In the genomic region with DNA sequence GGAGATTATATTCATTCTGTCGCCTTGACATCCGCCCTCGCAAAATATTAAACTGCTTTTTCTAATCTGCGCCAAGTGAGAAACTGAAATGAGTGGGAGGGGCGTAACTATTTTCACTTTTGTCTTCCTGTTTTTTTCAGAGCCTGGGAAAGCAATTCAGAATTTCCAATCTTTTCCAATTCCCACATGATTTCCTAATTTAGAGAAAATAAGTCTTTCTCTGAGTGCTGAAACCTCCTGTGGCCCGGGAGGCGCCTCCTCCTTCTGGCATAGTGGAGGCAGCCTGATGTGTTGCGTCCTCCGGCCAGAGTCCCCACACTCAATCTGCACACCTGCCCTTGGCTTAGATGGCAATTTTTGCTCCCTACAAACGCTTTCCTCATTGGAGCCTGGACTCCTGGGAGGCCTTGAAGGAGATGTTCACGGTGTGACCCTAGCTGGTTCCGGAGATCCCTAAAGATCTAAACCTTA, we compare ENCODE assay signal across 8 mouse cellular contexts. TPM values are rescaled to one million over a fixed set of nuclear protein-coding genes. Genes with fewer than 3 reads are reported as not detected.
DNase-seq lines count a peak whose midpoint lies in the region; ATAC-seq and TF ChIP-seq lines count a peak whose summit lies in the region.

No protein-coding gene starts in this region.

- H3K27me3 ChIP-seq in heart, embryonic 11.5 days (ENCODE audit: control insufficient read depth, insufficient read depth, low read length), result no peaks in the 10 kb centered on the region
- no peaks in the 10 kb centered on the region for H3K27me3 ChIP-seq in midbrain, embryonic 11.5 days (ENCODE audit: control insufficient read depth, insufficient read depth, low read length)

- ATAC-seq in heart, embryonic 11.5 days (replicated peaks; ENCODE audit: insufficient number of reproducible peaks, low FRiP score, low TSS enrichment), result no peak
- ATAC-seq in midbrain, embryonic 11.5 days (ENCODE audit: low FRiP score), result peak; percentile 6; the same call in 1 of the 2 replicates

- TF ChIP-seq POLR2A in bone marrow, adult 2 months (IDR thresholded peaks at IDR 0.05; ENCODE audit: borderline replicate concordance, control insufficient read depth, low read depth, low read length), result no peak

- no peak for TF ChIP-seq CTCF in gastrocnemius, adult 2 months (IDR thresholded peaks at IDR 0.05)
- TF ChIP-seq CTCF in bone marrow, adult 2 months (IDR thresholded peaks at IDR 0.05; ENCODE audit: control insufficient read depth, insufficient read depth, low read length), result no peak

- H3K4me1 ChIP-seq in bone marrow, adult 2 months (ENCODE audit: control insufficient read depth, insufficient read depth, low read length), result no peaks in the 10 kb centered on the region; the same call in none of the 2 replicates
- peaks cover 33% of the 10 kb centered on the region for H3K4me1 ChIP-seq in heart, embryonic 11.5 days (ENCODE audit: control insufficient read depth, insufficient read depth, low read length)
- peaks cover 14% of the 10 kb centered on the region for H3K4me1 ChIP-seq in midbrain, embryonic 11.5 days (ENCODE audit: control insufficient read depth, insufficient read depth, low read length)

- no peaks in the 10 kb centered on the region for H3K9me3 ChIP-seq in heart, embryonic 11.5 days (replicated peaks; ENCODE audit: control insufficient read depth, low read length)
- no peaks in the 10 kb centered on the region for H3K9me3 ChIP-seq in midbrain, embryonic 11.5 days (ENCODE audit: control insufficient read depth, low read length)

- H3K4me2 ChIP-seq in heart, embryonic 11.5 days, result peak overlapping the region; percentile 89
- peak overlapping the region; percentile 86 for H3K4me2 ChIP-seq in midbrain, embryonic 11.5 days

- peak overlapping the region; percentile 100 for H3K27ac ChIP-seq in gastrocnemius, adult 2 months
- H3K27ac ChIP-seq in bone marrow, adult 2 months (ENCODE audit: control insufficient read depth, insufficient read depth, low read depth, low read length, poor library complexity), result peak overlapping the region; percentile 93
- H3K27ac ChIP-seq in heart, embryonic 11.5 days (ENCODE audit: low read depth, low read length), result peak overlapping the region; percentile 94
- peak overlapping the region; percentile 73 for H3K27ac ChIP-seq in midbrain, embryonic 11.5 days (ENCODE audit: low read depth, low read length)

- H3K9ac ChIP-seq in heart, embryonic 11.5 days (ENCODE audit: low read depth, low read length), result peak overlapping the region; percentile 93
- peak overlapping the region; percentile 87 for H3K9ac ChIP-seq in midbrain, embryonic 11.5 days (ENCODE audit: low read length)

- H3K36me3 ChIP-seq in heart, embryonic 11.5 days (ENCODE audit: control insufficient read depth, insufficient read depth, low read length), result peaks cover 4% of the 10 kb centered on the region
- H3K36me3 ChIP-seq in midbrain, embryonic 11.5 days (ENCODE audit: control insufficient read depth, insufficient read depth, low read length), result peaks cover 12% of the 10 kb centered on the region

- WGBS in bone marrow, adult 2 months, result 4% methylated on average over 12 of the region's 12 CpGs
- 46% methylated on average over 12 of the region's 12 CpGs for WGBS in heart, embryonic 11.5 days (ENCODE audit: insufficient replicate concordance)
- 44% methylated on average over 12 of the region's 12 CpGs for WGBS in midbrain, embryonic 11.5 days

- peak overlapping the region; percentile 92 for H3K4me3 ChIP-seq in gastrocnemius, adult 2 months
- peak overlapping the region; percentile 89 for H3K4me3 ChIP-seq in bone marrow, adult 2 months (replicated peaks; ENCODE audit: control insufficient read depth, low read depth, low read length)
- H3K4me3 ChIP-seq in heart, embryonic 11.5 days (ENCODE audit: low read depth, low read length), result peak overlapping the region; percentile 86
- peak overlapping the region; percentile 80 for H3K4me3 ChIP-seq in midbrain, embryonic 11.5 days (ENCODE audit: low read depth, low read length)

- intact Hi-C loops in gastrocnemius, adult 2 months (cut with DNase I), result loop anchor here (1.0 kb wide), 1 partner anchor 68 kb away; a partner anchor contains a TSS
- intact Hi-C loops in gastrocnemius, postnatal 14 days (cut with DNase I; ENCODE audit: low total_unique reads), result no loop called here

- peak; percentile 67 for DNase-seq in gastrocnemius, adult 2 months
- DNase-seq in gastrocnemius, postnatal 14 days, result no peak
- DNase-seq in kidney, postnatal 36 days, result peak; percentile 52 to 54
- no peak for DNase-seq in midbrain, embryonic 11.5 days (ENCODE audit: low spot score, missing footprints)
- no peak for DNase-seq in adipocyte (ENCODE audit: low spot score)
- no peak for DNase-seq in MN1 (ENCODE audit: low spot score)

RNA-seq across cellular contexts. Expression of a gene that starts 0.7 kb away (rescaled TPM):
- 10 to 100 TPM; 14.6 to 14.7 TPM for total RNA-seq in gastrocnemius, adult 2 months (2021)
- total RNA-seq in gastrocnemius, postnatal 14 days (2021), result 10 to 100 TPM; 17.1 to 21.9 TPM
- 17.3 and 36.3 TPM in 2 replicates for polyA plus RNA-seq in bone marrow, adult 2 months (2011; ENCODE audit: insufficient read depth, insufficient read length, low replicate concordance, missing spikeins)
- 35.7 and 36.2 TPM in 2 replicates for polyA plus RNA-seq in heart, embryonic 11.5 days (2014; fragmentation: Nextera tagmentation; extraction: Ambion mirVana)
- polyA plus RNA-seq in midbrain, embryonic 11.5 days (2014; fragmentation: Nextera tagmentation; extraction: Ambion mirVana), result 24.6 and 29.9 TPM in 2 replicates

RNA-seq across cellular contexts. Expression of a gene that starts 26.6 kb away (rescaled TPM):
- total RNA-seq in gastrocnemius, adult 2 months (2021), result 10 to 100 TPM; 20.9 to 23.7 TPM
- total RNA-seq in gastrocnemius, postnatal 14 days (2021), result 10 to 100 TPM; 22.0 to 25.9 TPM
- polyA plus RNA-seq in bone marrow, adult 2 months (2011; ENCODE audit: insufficient read depth, insufficient read length, low replicate concordance, missing spikeins), result 41.5 and 87.3 TPM in 2 replicates
- polyA plus RNA-seq in heart, embryonic 11.5 days (2014; fragmentation: Nextera tagmentation; extraction: Ambion mirVana), result 20.9 and 23.4 TPM in 2 replicates
- polyA plus RNA-seq in midbrain, embryonic 11.5 days (2014; fragmentation: Nextera tagmentation; extraction: Ambion mirVana), result 36.9 and 40.0 TPM in 2 replicates

RNA-seq across cellular contexts. Expression of a gene that starts 26.9 kb away (rescaled TPM):
- 10 to 100 TPM in 1 of 2 experiments, 1 to 10 TPM in 1; 10.0 to 11.0 TPM for total RNA-seq in gastrocnemius, adult 2 months (2021)
- total RNA-seq in gastrocnemius, postnatal 14 days (2021), result 10 to 100 TPM; 19.3 to 22.4 TPM
- polyA plus RNA-seq in bone marrow, adult 2 months (2011; ENCODE audit: insufficient read depth, insufficient read length, low replicate concordance, missing spikeins), result 72.2 and 101 TPM in 2 replicates
- polyA plus RNA-seq in heart, embryonic 11.5 days (2014; fragmentation: Nextera tagmentation; extraction: Ambion mirVana), result 15.8 and 18.8 TPM in 2 replicates
- polyA plus RNA-seq in midbrain, embryonic 11.5 days (2014; fragmentation: Nextera tagmentation; extraction: Ambion mirVana), result 8.8 and 10.9 TPM in 2 replicates

RNA-seq across cellular contexts. Expression of a gene that starts 34.9 kb away (rescaled TPM):
- 10 to 100 TPM; 42.4 to 53.6 TPM for total RNA-seq in gastrocnemius, adult 2 months (2021)
- total RNA-seq in gastrocnemius, postnatal 14 days (2021), result 10 to 100 TPM; 39.1 to 46.1 TPM
- 68.6 and 132 TPM in 2 replicates for polyA plus RNA-seq in bone marrow, adult 2 months (2011; ENCODE audit: insufficient read depth, insufficient read length, low replicate concordance, missing spikeins)
- polyA plus RNA-seq in heart, embryonic 11.5 days (2014; fragmentation: Nextera tagmentation; extraction: Ambion mirVana), result 97.1 and 106 TPM in 2 replicates
- polyA plus RNA-seq in midbrain, embryonic 11.5 days (2014; fragmentation: Nextera tagmentation; extraction: Ambion mirVana), result 157 and 173 TPM in 2 replicates

RNA-seq across cellular contexts. Expression of a gene that starts 51.9 kb away (rescaled TPM):
- total RNA-seq in gastrocnemius, adult 2 months (2021), result 10 to 100 TPM in 1 of 2 experiments, 1 to 10 TPM in 1; 8.7 to 11.8 TPM
- 10 to 100 TPM; 16.7 TPM for total RNA-seq in gastrocnemius, postnatal 14 days (2021)
- polyA plus RNA-seq in bone marrow, adult 2 months (2011; ENCODE audit: insufficient read depth, insufficient read length, low replicate concordance, missing spikeins), result 26.8 and 60.5 TPM in 2 replicates
- 16.9 and 21.0 TPM in 2 replicates for polyA plus RNA-seq in heart, embryonic 11.5 days (2014; fragmentation: Nextera tagmentation; extraction: Ambion mirVana)
- polyA plus RNA-seq in midbrain, embryonic 11.5 days (2014; fragmentation: Nextera tagmentation; extraction: Ambion mirVana), result 14.0 and 17.3 TPM in 2 replicates

Comparison
In these comparisons a context has a peak if more than half of its experiments do, and no peak if none do; other contexts are left out.
1. DNase-seq: peak in gastrocnemius, adult 2 months (single experiment) and kidney, postnatal 36 days (2 of 2); none in gastrocnemius, postnatal 14 days (single experiment), midbrain, embryonic 11.5 days (single experiment), adipocyte (single experiment) and MN1 (single experiment).
2. Peak in every context shown above with its lines, with median percentiles within 50 percentile points of each other: H3K27ac ChIP-seq and H3K4me3 ChIP-seq.